Mouse (Mus musculus) spleen, adult 2 months (tissue): ENCODE measurements at regions not wholly inside any gene's neighbourhood (a gene's known extent, or its start where the extent isn't known, plus 50 kb on each side); places are given as distances from the start of the nearest gene placed in this dataset.

ENCODE experiments used
- CTCF ChIP-seq: fragments of 200-500 bp; IDR thresholded peaks from 2 replicates; pipeline ENCODE4 v1.5.1; 2011; ENCODE audit warnings: mild to moderate bottlenecking, inconsistent platforms; ENCODE audit not compliant: insufficient read depth, insufficient read length, insufficient replicate concordance; ENCODE audit errors: extremely low read depth
- POLR2A ChIP-seq: fragments of 200-500 bp; IDR thresholded peaks from 2 replicates; pipeline ENCODE4 v1.6.1; 2011; ENCODE audit warnings: low read depth, low read length, inconsistent platforms

DNA sequence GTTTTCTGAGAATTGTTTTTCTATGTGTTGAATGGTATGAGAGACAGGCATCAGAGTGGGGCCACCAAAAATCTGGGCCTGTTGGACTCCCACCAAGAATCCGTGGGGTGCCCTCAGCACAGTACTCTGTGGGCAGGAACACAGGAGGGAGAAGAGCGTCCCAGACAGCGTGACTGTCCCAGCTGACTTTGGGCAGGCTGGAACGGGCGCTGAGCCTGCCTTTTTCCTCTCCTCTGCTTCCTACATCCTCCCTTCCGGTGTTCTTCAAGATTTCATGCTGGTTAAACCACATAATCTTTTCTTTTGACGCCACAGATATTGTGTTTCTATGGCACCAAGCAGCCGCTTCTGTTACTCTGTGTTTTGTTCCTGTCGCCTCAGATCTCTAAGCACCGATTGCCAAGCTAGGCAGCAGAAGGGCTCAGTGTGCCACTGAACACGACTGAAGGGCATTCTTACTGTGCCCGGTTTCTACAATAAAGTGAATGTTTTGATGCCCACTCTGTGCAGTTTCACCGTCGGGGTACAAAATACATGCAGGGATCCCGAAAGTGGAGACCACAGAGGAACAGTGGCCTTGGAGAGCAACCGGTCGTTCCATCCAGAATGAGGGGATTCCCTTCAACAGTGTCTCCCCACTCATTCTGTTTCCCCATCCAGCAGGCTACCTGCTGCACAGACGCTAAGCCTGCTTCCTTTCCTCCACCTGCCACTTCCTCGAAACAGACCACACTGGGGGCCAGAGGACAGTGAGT lies 124.6 kb upstream of the Igfbp7 start:
- TF ChIP-seq CTCF = no peak
- no peak for TF ChIP-seq POLR2A
